Mouse (Mus musculus) lung, postnatal 10 days (tissue): ENCODE data around the gene Scrn1.

Experiments used
- DNase-seq: peaks from one replicate; pipeline ENCODE4 v3.0.0; 2021

The Scrn1 gene

DNA sequence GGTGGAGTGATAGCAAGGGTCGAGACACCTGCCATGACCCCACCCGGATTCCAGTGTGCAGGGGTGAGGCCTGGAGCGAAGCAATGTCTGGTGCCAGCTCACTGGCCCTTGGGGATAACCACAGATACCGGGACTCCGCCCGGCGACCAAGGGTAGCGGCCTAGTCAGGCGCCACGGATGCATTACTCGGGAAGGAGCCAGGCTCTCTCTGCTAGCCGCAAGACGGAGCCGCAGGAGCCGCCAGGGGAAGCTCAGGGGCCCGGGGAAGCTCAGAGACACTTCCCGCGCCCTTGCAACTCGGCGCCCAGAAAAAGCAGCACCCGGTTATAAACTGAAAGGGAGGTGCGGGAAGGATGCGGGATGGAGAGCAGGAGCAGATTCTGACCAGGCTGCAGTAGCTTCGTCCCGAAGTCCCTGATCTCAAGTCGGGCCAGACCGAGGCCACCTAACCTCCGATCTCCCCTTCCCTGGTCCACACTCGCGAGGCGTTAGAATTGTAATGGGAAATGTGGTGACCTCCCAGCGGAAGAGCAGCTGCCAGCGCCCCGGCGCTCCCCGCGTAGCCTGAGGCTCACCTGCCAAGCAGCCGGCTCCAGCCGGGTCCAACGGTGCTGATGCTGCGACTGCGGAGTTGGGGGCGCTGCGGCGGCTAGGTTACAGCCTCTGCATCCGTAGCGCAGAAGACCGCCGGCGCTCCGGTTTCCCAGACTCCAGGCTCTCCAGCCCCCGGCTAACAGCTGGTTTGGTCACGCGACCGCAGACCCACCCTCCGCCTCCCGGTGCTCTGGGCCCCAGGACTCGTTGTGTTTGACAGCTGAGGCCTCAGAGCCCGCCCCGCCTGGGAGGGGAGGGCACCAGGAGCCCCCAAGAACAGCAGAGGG is at the start of gene Scrn1:
Gene Scrn1 (minus strand): TSS at position 825 of the 881 bp plus-strand sequence.
- peak; percentile 73 for DNase-seq

DNA sequence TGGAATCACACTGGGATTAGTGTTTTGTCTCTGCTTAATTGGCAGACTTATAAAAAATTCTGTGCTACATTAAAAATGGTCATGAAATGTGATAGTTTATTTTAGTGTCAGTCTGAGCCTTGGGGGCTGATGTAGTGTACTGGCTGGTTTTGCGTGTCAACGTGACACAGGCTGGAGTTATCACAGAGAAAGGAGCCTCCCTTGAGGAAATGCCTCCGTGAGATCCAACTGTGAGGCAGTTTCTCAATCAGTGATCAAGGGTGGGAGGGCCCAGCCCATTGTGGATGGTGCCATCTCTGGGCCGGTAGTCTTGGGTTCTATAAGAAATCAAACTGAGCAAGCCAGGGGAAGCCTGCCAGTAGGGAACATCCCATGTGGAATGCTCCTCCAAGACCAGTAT is 40.0 kb upstream of the Scrn1 start:
- no peak for DNase-seq

DNA sequence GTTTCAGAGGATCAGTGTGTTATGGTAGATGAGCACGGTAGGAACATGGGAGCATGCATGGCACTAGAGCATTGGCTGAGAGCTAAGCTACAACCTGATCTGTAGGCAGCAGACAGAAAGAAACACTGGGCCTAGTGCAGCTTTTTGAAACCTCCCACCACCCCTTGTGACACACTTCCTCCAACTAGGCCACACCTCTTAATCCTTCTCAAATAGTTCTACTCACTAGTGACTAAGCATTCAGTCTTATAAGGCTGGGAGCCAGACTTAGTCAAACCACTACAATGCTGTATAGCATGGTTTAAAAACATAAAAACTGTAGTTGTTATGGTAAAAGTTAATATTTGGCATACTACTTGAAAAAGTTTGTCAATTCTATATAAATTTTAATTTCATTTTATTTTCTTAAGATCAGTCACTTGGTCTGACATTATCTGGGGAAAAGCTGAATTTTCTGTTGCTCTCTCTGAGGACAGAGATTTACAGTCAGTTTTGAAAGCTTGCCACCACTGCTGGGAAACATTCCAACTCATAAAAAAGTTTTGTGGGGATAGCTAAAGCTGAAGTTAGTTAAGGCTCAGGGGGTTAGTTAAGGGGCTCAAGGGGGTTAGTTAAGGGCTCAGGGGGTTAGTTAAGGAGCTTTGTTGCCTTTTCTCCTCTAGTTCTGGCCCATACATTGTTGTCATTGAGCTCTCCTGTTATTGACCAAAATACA is 37.9 kb upstream of the Scrn1 start:
- DNase-seq, result peak; percentile 48

DNA sequence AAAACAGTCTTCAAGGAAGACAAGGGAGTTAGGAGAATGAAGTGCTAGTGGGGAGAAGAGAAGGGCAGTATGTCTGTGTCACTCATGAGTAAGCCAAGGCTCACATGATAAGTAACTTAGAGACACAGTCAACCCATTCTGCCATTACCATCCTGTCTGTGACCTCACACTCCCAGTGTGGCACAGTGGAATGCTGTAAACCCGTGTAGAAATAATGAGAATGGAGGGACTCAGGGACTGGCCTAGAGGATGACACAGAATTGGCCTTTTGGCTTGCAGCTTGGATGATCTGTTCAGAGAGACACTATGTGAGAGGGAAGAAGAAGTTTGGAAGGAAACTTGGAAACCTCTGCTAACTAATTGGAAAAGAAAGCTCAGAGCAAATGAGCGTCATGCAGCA is 36.6 kb upstream of the Scrn1 start:
- no peak for DNase-seq

DNA sequence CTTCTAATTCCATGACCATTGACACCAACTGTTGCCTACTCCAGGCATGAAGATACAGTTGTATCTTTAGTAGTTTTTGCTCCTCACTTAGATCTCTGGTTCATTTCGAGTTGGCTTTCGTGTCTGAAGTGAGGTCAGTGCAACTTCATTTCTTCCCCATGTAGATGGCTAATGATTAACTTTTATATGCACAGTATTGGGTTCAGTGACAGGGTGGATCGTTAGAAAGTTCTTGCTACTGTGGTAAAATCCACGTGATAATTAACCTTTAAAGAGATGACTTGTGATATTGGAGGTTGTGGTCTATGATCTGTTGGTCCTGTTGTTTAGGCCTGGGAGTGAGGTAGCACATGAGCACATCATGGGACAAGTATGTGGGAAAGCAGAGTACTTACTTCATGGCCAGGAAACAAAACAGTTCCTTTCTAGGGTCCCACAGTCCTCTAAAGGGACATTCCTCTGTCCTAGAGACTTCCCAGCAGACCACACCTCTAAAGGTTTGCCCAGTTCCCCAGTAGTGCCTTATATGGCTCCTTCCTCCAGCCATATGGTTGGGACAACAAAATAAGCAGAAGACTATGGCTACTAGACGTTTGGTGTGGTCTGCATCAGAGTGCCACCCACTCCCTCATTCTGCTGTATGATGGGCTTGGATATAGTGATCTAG is 34.5 kb upstream of the Scrn1 start:
- DNase-seq, result no peak

DNA sequence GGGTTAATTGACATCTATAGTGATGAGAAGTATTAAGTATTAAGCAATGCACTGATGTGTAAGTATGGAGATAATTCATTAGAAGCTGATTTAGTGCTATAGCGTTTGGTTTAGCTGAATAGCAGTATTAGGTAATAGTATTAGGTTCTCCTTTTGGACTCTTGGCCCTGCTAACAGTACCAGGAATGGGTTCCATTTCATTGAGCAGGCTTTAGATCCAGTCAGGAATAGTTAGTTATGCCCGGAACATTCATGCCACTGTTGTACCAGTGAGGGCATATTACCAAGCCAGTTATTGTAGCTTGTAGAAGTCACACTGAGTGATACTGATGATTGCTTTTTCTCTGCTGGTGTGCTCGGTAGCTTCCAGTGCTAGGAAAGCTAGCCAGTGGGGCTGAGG is 31.4 kb upstream of the Scrn1 start:
- DNase-seq, result no peak

DNA sequence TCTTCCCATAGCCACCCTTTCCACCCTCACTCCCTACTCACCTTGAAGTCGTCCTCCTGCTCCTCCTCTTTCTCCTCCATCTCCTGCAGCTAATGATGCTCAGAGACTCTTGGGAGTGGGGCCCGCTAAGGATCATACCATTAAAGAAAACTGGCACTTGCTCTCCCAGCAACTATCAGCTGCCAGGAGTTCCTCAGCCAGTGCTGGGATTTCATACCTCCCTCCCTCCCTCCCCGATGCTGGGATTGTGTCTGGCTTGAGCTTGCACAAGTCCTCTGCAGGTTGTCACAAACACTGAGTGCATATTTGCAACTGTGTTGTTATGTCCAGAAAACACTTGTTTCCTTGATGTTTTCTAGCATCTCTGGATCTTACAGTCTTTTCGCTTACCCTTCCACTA is 30.9 kb upstream of the Scrn1 start, which contains the start of gene Fkbp14:
Gene Fkbp14 (minus strand): TSS at position 101 of the 400 bp plus-strand sequence.
- DNase-seq, result no peak

DNA sequence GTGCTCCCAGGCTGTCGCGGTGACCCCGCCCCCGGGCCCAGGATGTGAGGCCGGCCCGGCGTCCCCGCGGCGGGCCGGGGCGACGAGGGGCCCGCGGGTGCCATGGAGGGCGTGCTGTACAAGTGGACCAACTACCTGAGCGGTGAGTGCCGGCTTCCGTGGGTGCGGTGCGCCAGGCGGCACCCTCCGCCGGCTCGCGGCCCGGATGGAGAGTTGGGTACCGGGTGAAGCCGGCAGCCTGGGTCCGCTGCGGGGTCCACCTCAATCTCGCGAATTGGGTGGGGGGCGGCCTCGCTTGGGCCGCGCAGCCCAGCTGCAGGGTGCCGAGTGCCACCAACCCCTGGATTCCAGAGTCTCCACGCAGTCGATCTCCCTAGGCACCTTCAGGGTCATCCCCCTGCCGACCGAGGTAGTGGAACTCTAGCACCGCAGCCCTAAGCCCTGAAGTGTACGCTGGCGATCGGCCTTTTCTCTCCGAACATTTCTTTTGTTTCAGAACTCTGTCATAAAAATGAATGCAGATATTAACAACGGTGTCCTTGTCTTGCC is 29.1 kb upstream of the Scrn1 start:
- no peak for DNase-seq

DNA sequence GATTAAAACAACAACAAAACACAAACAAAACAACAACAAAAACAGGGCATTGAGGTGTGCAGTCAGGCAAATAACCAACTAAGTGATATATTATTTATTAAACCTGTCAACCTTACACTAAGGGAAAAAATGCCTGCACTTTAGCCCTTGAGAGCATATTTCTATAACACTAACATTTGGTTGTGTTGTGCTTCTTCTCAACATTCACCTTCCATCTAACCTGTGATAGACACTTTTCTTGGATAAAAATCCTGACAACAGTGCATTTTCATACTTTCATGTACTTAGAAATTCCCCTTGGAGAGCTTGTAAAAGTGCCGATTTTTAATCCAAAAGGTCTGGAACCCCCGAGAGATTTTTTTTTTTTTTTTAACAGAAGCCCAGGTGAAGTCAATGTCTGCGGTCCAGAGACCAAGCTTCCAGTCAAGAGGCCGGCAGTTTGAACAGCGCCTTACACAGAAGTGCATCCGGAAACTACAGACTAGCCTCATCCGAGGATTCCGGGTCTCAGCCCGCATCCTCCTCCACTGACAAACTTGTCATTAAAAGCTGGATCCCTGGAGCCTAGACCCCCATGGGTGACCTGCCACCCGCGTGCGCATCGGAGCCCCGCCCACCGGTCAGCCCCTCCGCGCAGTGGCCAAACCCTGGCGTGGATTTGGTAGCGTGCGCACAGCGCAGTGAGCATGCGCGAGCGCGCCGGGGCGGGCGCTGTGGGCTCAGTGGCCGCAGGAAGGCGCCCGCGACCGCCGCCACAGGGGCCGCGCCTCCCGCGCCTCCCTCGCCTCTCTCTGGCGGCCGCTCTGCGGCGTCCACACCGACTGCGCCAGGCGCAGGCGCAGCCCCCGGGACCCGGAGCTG is 28.4 kb upstream of the Scrn1 start, which contains the start of gene Plekha8:
Gene Plekha8 (plus strand): TSS at position 643 of the 861 bp plus-strand sequence.
- DNase-seq, result peak; percentile 94

DNA sequence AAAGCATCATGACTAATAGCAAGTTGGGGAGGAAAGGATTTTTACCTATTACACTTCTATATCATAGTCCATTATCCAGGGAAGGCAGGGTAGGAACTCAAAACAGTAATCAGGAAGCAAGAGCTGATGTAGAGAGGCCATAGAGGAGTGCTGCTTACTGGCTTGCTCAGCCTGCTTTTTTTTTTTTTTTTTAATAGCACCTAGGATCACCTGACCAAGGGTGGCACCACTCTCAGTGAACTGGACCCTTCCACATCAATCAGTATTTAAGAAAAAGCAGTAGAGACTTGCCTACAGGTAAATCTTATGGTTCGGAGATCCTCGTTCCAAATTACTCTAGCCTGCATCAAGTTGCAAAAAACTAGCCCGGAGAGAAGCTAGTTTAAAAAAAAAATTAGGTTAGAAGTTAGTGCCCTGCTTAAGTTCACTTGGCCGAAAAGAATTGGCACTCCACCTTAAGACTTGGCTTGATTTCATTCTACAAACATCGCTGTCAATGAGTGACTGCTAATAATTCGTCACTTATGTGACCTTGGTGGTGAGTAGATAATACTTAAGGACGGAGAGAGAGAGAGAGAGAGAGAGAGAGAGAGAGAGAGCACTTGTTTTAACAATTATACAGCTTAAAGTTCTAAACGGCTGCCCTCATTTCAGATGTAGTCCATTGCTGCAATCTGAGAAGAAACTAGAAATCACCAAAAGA is 27.6 kb upstream of the Scrn1 start:
- DNase-seq, result no peak

DNA sequence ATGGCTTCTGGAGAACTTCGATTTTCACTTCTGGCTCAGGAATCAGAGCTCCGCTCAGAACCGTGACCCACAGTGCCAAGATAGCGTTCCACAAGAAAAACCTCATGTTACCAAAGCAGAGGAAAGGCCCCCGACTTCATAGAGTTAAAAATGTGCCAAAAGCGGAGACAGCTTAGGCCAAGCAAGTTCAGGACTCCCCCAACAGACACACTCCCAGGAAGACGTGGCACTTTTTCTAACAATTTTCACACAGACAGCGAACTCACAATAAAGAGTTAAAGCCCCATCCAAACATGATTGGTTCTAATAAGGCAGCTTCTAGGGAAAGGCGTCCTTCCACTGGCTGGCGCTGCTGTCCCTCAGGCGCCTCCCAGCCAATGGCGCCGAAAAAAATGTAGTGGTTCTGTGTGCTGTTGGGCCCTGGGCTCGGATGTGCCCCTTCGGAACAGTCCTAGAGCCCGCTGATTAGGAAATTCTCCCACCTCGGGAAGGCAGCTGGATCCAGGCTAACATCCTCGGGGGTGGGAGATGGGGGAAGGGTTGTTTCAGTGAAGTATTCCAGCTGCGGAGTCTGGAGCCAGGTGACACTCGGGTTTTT is 26.7 kb upstream of the Scrn1 start:
- DNase-seq, result peak; percentile 96

DNA sequence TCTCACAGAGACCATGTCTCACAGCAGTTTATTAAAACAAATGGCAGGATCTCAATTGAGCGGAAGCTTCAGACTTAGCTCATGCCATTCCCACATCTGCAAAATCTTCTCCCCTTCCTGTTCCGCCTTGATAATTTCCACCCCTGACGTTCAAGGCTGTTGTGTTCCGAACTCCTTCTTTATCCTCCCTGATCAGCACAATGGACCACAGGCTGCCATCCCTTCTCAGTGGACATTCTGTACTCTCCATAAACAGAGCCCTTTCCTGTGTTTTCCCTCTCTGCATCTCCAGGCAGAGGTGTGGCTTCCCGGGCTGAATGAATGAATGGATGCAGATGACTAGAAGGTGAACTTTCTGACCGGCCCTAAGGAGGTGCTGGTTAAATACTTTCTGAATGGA is 25.5 kb upstream of the Scrn1 start:
- peak; percentile 33 for DNase-seq

DNA sequence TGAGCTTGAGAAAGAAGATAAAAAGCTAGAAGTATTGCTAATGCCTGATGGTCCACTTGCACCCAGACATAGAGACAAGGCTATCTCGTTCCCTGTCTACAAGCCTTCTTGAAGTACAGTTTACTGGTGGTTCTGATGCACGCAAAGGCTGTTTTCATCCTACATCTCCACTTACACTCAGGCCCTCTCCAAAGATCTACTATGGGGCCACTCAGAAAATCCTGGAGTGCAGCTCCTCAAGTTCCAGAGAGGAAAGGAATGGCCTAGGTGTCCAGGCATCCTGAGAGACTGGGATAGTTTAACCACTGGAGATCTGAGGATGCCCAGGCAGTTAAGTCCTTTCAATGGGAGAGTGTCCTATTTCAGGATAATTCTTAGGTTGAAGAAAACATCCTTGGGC is 24.4 kb upstream of the Scrn1 start:
- no peak for DNase-seq

DNA sequence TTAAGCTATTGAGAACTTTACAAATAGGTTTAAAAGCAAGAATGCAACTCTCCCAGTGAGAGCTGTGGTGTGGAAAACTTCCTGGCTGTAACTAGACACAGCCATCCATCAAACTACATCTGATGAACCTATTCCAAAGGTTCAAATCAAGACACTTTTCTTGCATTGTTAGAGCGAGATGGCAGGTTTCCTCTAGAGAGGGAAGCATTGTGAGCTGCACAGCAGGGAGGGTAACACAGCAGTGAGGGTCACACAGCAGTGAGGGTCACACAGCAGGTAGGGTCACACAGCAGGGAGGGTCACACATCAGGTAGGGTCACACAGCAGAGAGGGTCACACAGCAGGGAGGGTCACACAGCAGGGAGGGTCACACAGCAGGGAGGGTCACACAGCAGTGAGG is 21.9 kb upstream of the Scrn1 start:
- DNase-seq, result no peak

DNA sequence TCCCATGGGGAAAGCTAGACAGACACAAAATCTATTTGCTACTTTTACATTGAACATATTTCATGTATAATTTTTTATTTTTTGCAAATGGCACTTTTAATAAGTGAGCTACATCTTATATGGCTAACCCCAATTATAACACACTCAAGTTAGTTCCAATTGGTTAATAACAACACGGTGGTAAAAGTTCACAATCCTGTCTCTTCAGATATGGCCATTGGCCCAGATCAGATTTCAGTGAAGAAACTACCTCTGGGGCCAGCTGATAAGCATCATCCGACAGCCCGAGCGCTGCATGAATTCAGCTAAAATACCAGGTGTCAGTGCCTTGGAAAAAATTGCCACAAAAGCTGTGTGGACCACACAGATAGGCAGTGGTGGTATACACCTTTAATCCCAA is 21.4 kb upstream of the Scrn1 start:
- no peak for DNase-seq

DNA sequence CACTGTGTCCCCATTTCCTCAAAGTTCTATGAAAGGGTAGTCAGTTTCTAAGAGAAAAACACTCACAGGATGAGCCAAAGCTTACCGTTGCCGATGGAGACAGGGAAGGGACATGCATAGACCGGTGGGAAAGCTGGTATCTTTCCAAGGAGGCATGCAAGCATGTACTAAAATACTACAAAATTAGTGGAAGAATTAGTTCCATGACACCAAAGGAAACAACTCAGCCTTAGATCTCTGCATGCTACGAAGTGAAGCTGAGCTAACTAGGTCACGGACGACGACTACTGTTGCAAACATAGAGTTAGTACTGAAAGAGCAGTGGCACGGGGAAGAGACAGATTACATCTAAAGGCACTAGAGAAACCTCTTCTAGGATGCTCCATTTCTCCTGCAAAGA is 20.6 kb upstream of the Scrn1 start:
- no peak for DNase-seq

DNA sequence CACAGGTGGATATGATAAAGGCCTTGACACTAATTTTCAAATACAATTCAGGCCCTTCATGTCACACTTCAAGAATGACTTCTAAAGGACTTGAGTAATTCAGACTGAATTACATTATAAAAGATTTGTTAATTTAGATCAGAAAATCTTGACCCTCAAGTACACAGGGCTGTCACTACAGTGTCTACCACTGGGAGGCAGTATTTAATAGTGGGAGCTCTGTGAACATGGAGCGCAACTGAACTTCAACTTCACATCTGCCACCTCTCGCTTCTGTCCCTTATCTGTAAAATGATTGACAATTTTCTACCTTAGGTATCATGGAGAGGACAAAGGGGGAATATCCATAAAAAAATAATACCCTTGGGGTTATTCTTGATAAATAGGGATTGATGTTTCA is 19.9 kb upstream of the Scrn1 start:
- peak; percentile 78 for DNase-seq

DNA sequence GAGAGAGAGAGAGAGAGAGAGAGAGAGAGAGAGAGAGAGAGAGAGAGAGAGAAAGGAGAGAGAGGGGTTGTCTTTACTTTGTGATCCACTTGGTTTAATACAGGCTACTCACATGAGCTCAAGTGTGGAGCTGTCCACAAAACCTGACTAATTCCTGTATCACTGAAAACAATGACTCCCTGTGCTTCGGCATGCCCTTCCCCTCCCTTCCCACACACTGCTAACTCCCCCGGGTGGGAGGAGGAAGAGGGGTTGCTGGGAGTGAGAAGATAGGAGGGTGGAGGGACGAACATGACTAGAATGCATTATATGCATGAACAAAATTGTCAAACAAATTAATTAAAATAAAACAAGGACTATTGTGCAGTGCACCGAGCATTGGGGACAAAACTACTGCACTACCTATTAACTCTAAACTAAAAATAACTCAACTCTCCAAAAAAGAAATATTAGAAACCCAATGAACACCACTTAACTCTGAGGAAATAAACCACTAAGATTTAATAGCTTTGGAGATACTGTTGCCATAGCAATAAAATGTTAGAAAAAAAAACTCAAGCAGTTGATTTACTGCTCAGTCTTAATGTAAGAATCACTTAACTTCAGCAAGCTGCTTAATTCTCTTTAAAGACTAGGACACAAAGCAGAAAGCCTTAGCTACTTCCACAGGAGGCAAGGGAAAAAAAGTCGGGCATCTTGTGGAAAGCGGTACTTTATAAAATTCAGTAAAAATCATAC is 7.1 kb upstream of the Scrn1 start:
- DNase-seq, result no peak

DNA sequence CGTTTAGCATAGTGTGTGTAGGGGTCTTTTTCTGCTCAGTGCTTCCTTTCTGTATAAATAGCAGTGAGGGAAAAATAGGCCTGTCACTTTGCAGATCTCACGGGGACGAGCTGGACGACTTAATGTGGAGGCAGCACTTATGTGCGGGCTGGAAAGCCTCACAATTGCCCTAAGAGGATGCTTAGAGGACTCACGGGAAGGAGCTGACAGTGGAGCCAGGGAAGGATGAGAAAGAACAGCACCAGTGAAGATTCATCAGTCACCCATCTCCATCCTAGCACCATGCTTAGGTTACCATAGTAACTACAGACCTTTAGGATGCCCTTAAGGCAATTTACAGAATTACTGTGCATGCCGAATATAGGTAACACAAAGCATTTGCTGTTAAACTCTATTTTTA is 3.5 kb upstream of the Scrn1 start:
- no peak for DNase-seq

DNA sequence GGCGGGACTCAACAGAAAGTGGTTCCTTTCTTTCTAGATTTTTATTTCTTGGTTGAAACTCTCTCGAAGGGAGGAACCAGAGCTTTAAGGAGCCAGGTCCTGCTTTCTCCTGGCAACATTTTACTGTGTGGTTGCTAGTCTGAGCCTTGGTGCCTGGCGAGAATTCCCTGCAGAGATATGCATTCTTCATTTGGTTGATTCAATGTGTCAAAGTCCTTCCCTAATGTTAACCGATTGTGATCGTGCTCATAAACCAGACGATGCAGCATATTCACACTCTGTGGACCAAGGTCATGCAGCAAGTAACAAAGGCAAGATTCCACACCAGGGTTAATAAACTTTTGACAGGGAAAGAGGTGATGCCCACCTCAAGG is 244 bp upstream of the Scrn1 start:
- DNase-seq, result no peak

DNA sequence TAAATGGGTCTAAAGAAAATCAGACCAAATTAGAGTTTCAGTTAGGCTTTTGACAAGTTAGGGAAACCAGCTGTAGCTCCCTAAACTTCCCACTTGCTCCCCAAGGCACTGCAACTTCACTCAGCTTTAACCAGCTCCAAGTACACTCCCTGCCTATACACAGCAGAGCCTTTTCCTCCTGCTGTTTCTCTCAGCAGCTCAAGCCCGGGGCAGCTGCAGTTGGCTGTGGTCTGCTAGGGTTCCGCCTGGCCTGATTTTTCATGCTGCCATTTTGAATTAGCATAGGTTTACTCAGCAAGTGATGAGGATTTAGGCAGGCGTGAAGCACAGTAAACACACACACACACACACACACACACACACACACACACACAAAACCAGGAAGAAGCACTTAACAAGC is 1.3 kb downstream of the Scrn1 start:
- no peak for DNase-seq
